Mouse (Mus musculus) activated CD4-positive, CD25-positive, alpha-beta regulatory T cell, adult 4 months (primary cell): Measurements from ENCODE around the gene Bend3. TPM values are rescaled to one million over a fixed set of nuclear protein-coding genes. Genes with fewer than 3 reads are reported as not detected.

Source experiments
- ATAC-seq: one replicate; pipeline ENCODE4 v1.8.0; 2017
- polyA plus RNA-seq, 2 experiments: library from polyadenylated mRNA; unstranded; fragments of 100-300 nt; shearing (Covaris generic); gene quantifications; one replicate each; pipeline ENCODE4 v1.2.1; 2017

The Bend3 gene
- polyA plus RNA-seq, 2 experiments from 2014 or later: 1.0 to 1.5 TPM

GRCm38 (mm10) chr10:43534382-43534781 is 55.8 kb downstream of the Bend3 start:
- ATAC-seq: no peak

- ATAC-seq: no peak
Measured at GRCm38 (mm10) chr10:43537652-43538051, 59.0 kb downstream of the Bend3 start.

GRCm38 (mm10) chr10:43538831-43539230 is 60.2 kb downstream of the Bend3 start:
- no peak for ATAC-seq

GRCm38 (mm10) chr10:43539746-43540310 is 61.2 kb downstream of the Bend3 start:
- ATAC-seq: no peak

GRCm38 (mm10) chr10:43540442-43541152 is 62.0 kb downstream of the Bend3 start, which contains the start of gene 1700021F05Rik:
1700021F05Rik (minus strand) TSS chr10:43540994.
- ATAC-seq: peak; percentile 95

GRCm38 (mm10) chr10:43541153-43541544 is 62.5 kb downstream of the Bend3 start:
- ATAC-seq: no peak

- no peak for ATAC-seq
Measured at GRCm38 (mm10) chr10:43549411-43549810, 70.8 kb downstream of the Bend3 start.

GRCm38 (mm10) chr10:43550923-43551322 is 72.3 kb downstream of the Bend3 start:
- no peak for ATAC-seq

GRCm38 (mm10) chr10:43551388-43551787 is 72.8 kb downstream of the Bend3 start:
- ATAC-seq: no peak

- ATAC-seq: no peak
Measured at GRCm38 (mm10) chr10:43557630-43558165, 79.1 kb downstream of the Bend3 start.

- no peak for ATAC-seq
Measured at GRCm38 (mm10) chr10:43559313-43559712, 80.7 kb downstream of the Bend3 start.

- ATAC-seq: no peak
Measured at GRCm38 (mm10) chr10:43560765-43561164, 82.1 kb downstream of the Bend3 start.

GRCm38 (mm10) chr10:43561311-43561710 is 82.7 kb downstream of the Bend3 start:
- ATAC-seq: no peak

Other genes with a start within 250 kb of the Bend3 start
- 10 to 100 TPM; 33.4 to 45.0 TPM for gene Gm9803, start 45.3 kb downstream of the Bend3 start, polyA plus RNA-seq
- gene 1700021F05Rik, start 62.2 kb downstream of the Bend3 start, polyA plus RNA-seq: 10 to 100 TPM; 27.3 to 34.2 TPM
- gene Cd24a, start 99.5 kb downstream of the Bend3 start, polyA plus RNA-seq: 1 to 10 TPM in 1 of 2 experiments, not detected in 1; 6.1 TPM